Mouse (Mus musculus) embryonic facial prominence, embryonic 14.5 days (tissue): ENCODE measurements around the gene Adcy5. TPM values are rescaled to one million over a fixed set of nuclear protein-coding genes. Genes with fewer than 3 reads are reported as not detected.

Experiments
- ATAC-seq: fragments of 200-750 bp; cut with Nextera tagmentation; 2 replicates; pipeline ENCODE4 v1.8.0; 2017; ENCODE audit warnings: low read depth, moderate number of reproducible peaks, moderate TSS enrichment
- DNase-seq: peaks from one replicate; pipeline ENCODE4 v3.0.0-alpha.2; 2015; ENCODE audit warnings: low spot score
- H3K27ac ChIP-seq: fragments of 300-500 bp; sonication (generic); replicated peaks from 2 replicates; pipeline ENCODE4 v1.5.1; 2014; ENCODE audit warnings: low read depth, mild to moderate bottlenecking, low read length, moderate library complexity
- H3K27me3 ChIP-seq: fragments of 300-500 bp; sonication (generic); replicated peaks from 2 replicates; pipeline ENCODE4 v1.6.1; 2014; ENCODE audit warnings: low read length; ENCODE audit not compliant: control insufficient read depth, insufficient read depth
- H3K36me3 ChIP-seq: fragments of 300-500 bp; sonication (generic); 2 replicates; pipeline ENCODE4 v1.6.1; 2014; ENCODE audit warnings: low read length, mixed read lengths; ENCODE audit not compliant: control insufficient read depth, insufficient read depth
- H3K4me1 ChIP-seq: fragments of 300-500 bp; sonication (generic); 2 replicates; pipeline ENCODE4 v1.6.1; 2014; ENCODE audit warnings: antibody characterized with exemption, low read length; ENCODE audit not compliant: control insufficient read depth, insufficient read depth
- H3K4me2 ChIP-seq: fragments of 300-500 bp; sonication (generic); 2 replicates; pipeline ENCODE4 v1.6.1; 2014; ENCODE audit warnings: low read depth, mild to moderate bottlenecking, low read length, moderate library complexity, mixed read lengths
- H3K4me3 ChIP-seq: fragments of 300-500 bp; sonication (generic); 2 replicates; pipeline ENCODE4 v1.5.1; 2014; ENCODE audit warnings: low read depth, mild to moderate bottlenecking, low read length
- H3K9ac ChIP-seq: fragments of 300-500 bp; sonication (generic); 2 replicates; pipeline ENCODE4 v1.6.1; 2014; ENCODE audit warnings: low read depth, mild to moderate bottlenecking, low read length, moderate library complexity, mixed read lengths
- H3K9me3 ChIP-seq: fragments of 300-500 bp; sonication (generic); 2 replicates; pipeline ENCODE4 v1.6.1; 2016; ENCODE audit warnings: low read length; ENCODE audit not compliant: control insufficient read depth
- WGBS: fragments of 180-500 bp; shearing (Covaris S2); extraction: QIAGEN DNeasy Blood & Tissue Kit; methylation state at CpG from one replicate; pipeline ENCODE4 v1.1.7; 2014; 5-methylcytosine and 5-hydroxymethylcytosine counted together
- polyA plus RNA-seq: library from polyadenylated mRNA; unstranded; fragments of >200 nt; fragmentation: Nextera tagmentation; extraction: Ambion mirVana; gene quantifications from 2 replicates; pipeline ENCODE4 v1.2.1, GENCODE M21; 2014

Adcy5 gene
- polyA plus RNA-seq, 1 experiment from 2014 or later = 3.1 TPM

- DNase-seq = no peak
- 51% methylated on average over 7 of the region's 7 CpGs for WGBS
Observed at GRCm38 (mm10) chr16:35117436-35117835, 37.2 kb upstream of the Adcy5 start.

GRCm38 (mm10) chr16:35120603-35121002 lies 34.1 kb upstream of the Adcy5 start:
- Histone ChIP-seq H3K36me3 (no peaks in the 10 kb centered on the region), H3K4me1 (0 out of 2 replicates have a peak, but pooled peaks cover 3% of the 10 kb centered on the region), H3K9ac (no peak overlapping the region), H3K27me3 (no peaks in the 10 kb centered on the region), H3K4me2 (no peak overlapping the region), H3K9me3 (no peaks in the 10 kb centered on the region), H3K4me3 (no peak overlapping the region), H3K27ac (no peak overlapping the region)
- DNase-seq (no peak), ATAC-seq (no peak)
- 65% methylated on average over 4 of the region's 4 CpGs for WGBS

More at GRCm38 (mm10) chr16:35117436-35117835, 37.2 kb upstream of the Adcy5 start:
- H3K4me2 ChIP-seq = no peak overlapping the region
- H3K4me3 ChIP-seq = no peak overlapping the region
- H3K27me3 ChIP-seq = no peaks in the 10 kb centered on the region
- 0 out of 2 replicates have a peak, but pooled peaks cover 3% of the 10 kb centered on the region for H3K4me1 ChIP-seq
- ATAC-seq = no peak
- no peak overlapping the region for H3K9ac ChIP-seq
- no peaks in the 10 kb centered on the region for H3K36me3 ChIP-seq
- H3K27ac ChIP-seq = no peak overlapping the region
- no peaks in the 10 kb centered on the region for H3K9me3 ChIP-seq

GRCm38 (mm10) chr16:35127270-35127669 lies 27.4 kb upstream of the Adcy5 start:
- no peak overlapping the region for H3K9ac ChIP-seq
- ATAC-seq = no peak
- H3K27me3 ChIP-seq = no peaks in the 10 kb centered on the region
- no peaks in the 10 kb centered on the region for H3K9me3 ChIP-seq
- H3K4me3 ChIP-seq = no peak overlapping the region
- no peak overlapping the region for H3K27ac ChIP-seq
- no peak for DNase-seq
- no peaks in the 10 kb centered on the region for H3K4me1 ChIP-seq
- no peaks in the 10 kb centered on the region for H3K36me3 ChIP-seq
- H3K4me2 ChIP-seq = no peak overlapping the region
- 65% methylated on average over 5 of the region's 5 CpGs for WGBS

GRCm38 (mm10) chr16:35130172-35130571 lies 24.5 kb upstream of the Adcy5 start:
- H3K9ac ChIP-seq = no peak overlapping the region
- H3K27me3 ChIP-seq = no peaks in the 10 kb centered on the region
- no peaks in the 10 kb centered on the region for H3K4me1 ChIP-seq
- ATAC-seq (no peak), DNase-seq (no peak)
- H3K36me3 ChIP-seq = no peaks in the 10 kb centered on the region
- WGBS = 76% methylated on average over 3 of the region's 3 CpGs
- H3K4me3 ChIP-seq = no peak overlapping the region
- H3K4me2 ChIP-seq = no peak overlapping the region
- H3K9me3 ChIP-seq = no peaks in the 10 kb centered on the region
- H3K27ac ChIP-seq = no peak overlapping the region

- H3K9ac ChIP-seq = no peak overlapping the region
- H3K27ac ChIP-seq = no peak overlapping the region
- no peak overlapping the region for H3K4me2 ChIP-seq
- H3K27me3 ChIP-seq = no peaks in the 10 kb centered on the region
- no peak for DNase-seq
- WGBS = 58% methylated on average over 6 of the region's 6 CpGs
- H3K4me3 ChIP-seq = no peak overlapping the region
- no peak for ATAC-seq
- no peaks in the 10 kb centered on the region for H3K36me3 ChIP-seq
- H3K9me3 ChIP-seq = no peaks in the 10 kb centered on the region
- no peaks in the 10 kb centered on the region; the same call in 1 of the 2 replicates for H3K4me1 ChIP-seq
Observed at GRCm38 (mm10) chr16:35139416-35139815, 15.3 kb upstream of the Adcy5 start.

- peak; percentile 17 for DNase-seq
- WGBS = 17% methylated on average over 11 of the region's 11 CpGs
- H3K4me3 ChIP-seq = no peak overlapping the region
- no peak overlapping the region for H3K9ac ChIP-seq
- H3K9me3 ChIP-seq = no peaks in the 10 kb centered on the region
- no peaks in the 10 kb centered on the region; the same call in 1 of the 2 replicates for H3K4me1 ChIP-seq
- H3K27me3 ChIP-seq = no peaks in the 10 kb centered on the region
- H3K4me2 ChIP-seq = peak overlapping the region; percentile 28
- peak; percentile 79; the same call in 1 of the 2 replicates for ATAC-seq
- no peaks in the 10 kb centered on the region for H3K36me3 ChIP-seq
- no peak overlapping the region for H3K27ac ChIP-seq
Observed at GRCm38 (mm10) chr16:35139873-35140619, 14.6 kb upstream of the Adcy5 start.

GRCm38 (mm10) chr16:35140620-35140975 lies 14.1 kb upstream of the Adcy5 start:
- 26% methylated on average over 9 of the region's 9 CpGs for WGBS
- H3K9ac ChIP-seq = no peak overlapping the region
- peak overlapping the region; percentile 28 for H3K4me2 ChIP-seq
- H3K36me3 ChIP-seq = no peaks in the 10 kb centered on the region
- DNase-seq (peak; percentile 41), ATAC-seq (no peak; the same call in 1 of the 2 replicates)
- no peaks in the 10 kb centered on the region for H3K27me3 ChIP-seq
- H3K4me3 ChIP-seq = no peak overlapping the region
- H3K4me1 ChIP-seq = no peaks in the 10 kb centered on the region; the same call in 1 of the 2 replicates
- no peak overlapping the region for H3K27ac ChIP-seq
- H3K9me3 ChIP-seq = no peaks in the 10 kb centered on the region

GRCm38 (mm10) chr16:35141839-35142238 lies 12.8 kb upstream of the Adcy5 start:
- H3K4me2 ChIP-seq = no peak overlapping the region
- ATAC-seq (no peak), DNase-seq (no peak)
- H3K9ac ChIP-seq = no peak overlapping the region
- no peaks in the 10 kb centered on the region for H3K36me3 ChIP-seq
- H3K4me1 ChIP-seq = no peaks in the 10 kb centered on the region; the same call in 1 of the 2 replicates
- no peaks in the 10 kb centered on the region for H3K9me3 ChIP-seq
- no peak overlapping the region for H3K4me3 ChIP-seq
- no peaks in the 10 kb centered on the region for H3K27me3 ChIP-seq
- 76% methylated on average over 8 of the region's 8 CpGs for WGBS
- H3K27ac ChIP-seq = no peak overlapping the region

- Histone ChIP-seq H3K9me3 (no peaks in the 10 kb centered on the region), H3K36me3 (no peaks in the 10 kb centered on the region), H3K27ac (no peak overlapping the region), H3K27me3 (no peaks in the 10 kb centered on the region), H3K4me2 (no peak overlapping the region), H3K4me1 (no peaks in the 10 kb centered on the region), H3K9ac (no peak overlapping the region), H3K4me3 (no peak overlapping the region)
- ATAC-seq (no peak), DNase-seq (no peak)
- 20% methylated on average over 4 of the region's 4 CpGs for WGBS
Observed at GRCm38 (mm10) chr16:35146153-35146552, 8.5 kb upstream of the Adcy5 start.
